Mouse (Mus musculus) fibroblast of lung, adult 2 months (primary cell): ENCODE measurements around the gene Unc13d.
"Not testable (repeated sequence)": the region's sequence is repeated elsewhere in the genome, so short reads cannot be mapped to it uniquely, and the experiment has no call there.

Source experiments
- DNase-seq: peaks from one replicate; pipeline ENCODE4 v3.0.0-alpha.2; 2011; ENCODE audit warnings: low read depth

Unc13d gene

GRCm38 (mm10) chr11:116077446-116078204 is at the start of gene Unc13d:
Gene Unc13d, minus strand, starts transcription at chr11:116077961.
- no peak for DNase-seq

GRCm38 (mm10) chr11:116126261-116126660 is 48.5 kb upstream of the Unc13d start:
- no peak for DNase-seq

GRCm38 (mm10) chr11:116121731-116122245 is 44.0 kb upstream of the Unc13d start:
- DNase-seq = not testable (repeated sequence)

GRCm38 (mm10) chr11:116117819-116118218 is 40.1 kb upstream of the Unc13d start:
- DNase-seq = no peak

- peak; percentile 78 for DNase-seq
Measured at GRCm38 (mm10) chr11:116117241-116117640, 39.5 kb upstream of the Unc13d start.

GRCm38 (mm10) chr11:116111611-116112203 is 33.9 kb upstream of the Unc13d start:
- no peak for DNase-seq

GRCm38 (mm10) chr11:116111067-116111466 is 33.3 kb upstream of the Unc13d start:
- DNase-seq = no peak

GRCm38 (mm10) chr11:116110540-116110939 is 32.8 kb upstream of the Unc13d start:
- no peak for DNase-seq

- DNase-seq = no peak
Measured at GRCm38 (mm10) chr11:116110131-116110530, 32.4 kb upstream of the Unc13d start.

GRCm38 (mm10) chr11:116109441-116110081 is 31.8 kb upstream of the Unc13d start:
- no peak for DNase-seq

- peak; percentile 88 for DNase-seq
Measured at GRCm38 (mm10) chr11:116108464-116109137, 30.8 kb upstream of the Unc13d start.

GRCm38 (mm10) chr11:116107777-116108285 is 30.1 kb upstream of the Unc13d start:
- DNase-seq = no peak

- DNase-seq = no peak
Measured at GRCm38 (mm10) chr11:116106963-116107776, 29.4 kb upstream of the Unc13d start.

GRCm38 (mm10) chr11:116106154-116106962 is 28.6 kb upstream of the Unc13d start:
- no peak for DNase-seq

GRCm38 (mm10) chr11:116105065-116105464 is 27.3 kb upstream of the Unc13d start:
- DNase-seq = no peak

GRCm38 (mm10) chr11:116104006-116104646 is 26.4 kb upstream of the Unc13d start:
- peak; percentile 86 for DNase-seq

- DNase-seq = no peak
Measured at GRCm38 (mm10) chr11:116103572-116103971, 25.8 kb upstream of the Unc13d start.

- DNase-seq = no peak
Measured at GRCm38 (mm10) chr11:116102472-116102871, 24.7 kb upstream of the Unc13d start.

GRCm38 (mm10) chr11:116101931-116102381 is 24.2 kb upstream of the Unc13d start:
- no peak for DNase-seq

- DNase-seq = no peak
Measured at GRCm38 (mm10) chr11:116100839-116101238, 23.1 kb upstream of the Unc13d start.
